Mouse (Mus musculus) small intestine, adult 2 months (tissue): ENCODE measurements around the gene Olfr558.

Source experiments
- CTCF ChIP-seq: fragments of 200-500 bp; IDR thresholded peaks from 2 replicates; pipeline ENCODE4 v1.5.1; 2012; ENCODE audit warnings: low read depth, mild to moderate bottlenecking, control low read depth, inconsistent platforms, low read length, moderate library complexity, mixed read lengths; ENCODE audit not compliant: insufficient replicate concordance, insufficient read length; ENCODE audit errors: extremely low read depth
- POLR2A ChIP-seq: fragments of 200-500 bp; IDR thresholded peaks from 2 replicates; pipeline ENCODE4 v1.6.1; 2012; ENCODE audit warnings: low read depth, mild to moderate bottlenecking, control low read depth, inconsistent platforms, low read length, moderate library complexity

DNA sequence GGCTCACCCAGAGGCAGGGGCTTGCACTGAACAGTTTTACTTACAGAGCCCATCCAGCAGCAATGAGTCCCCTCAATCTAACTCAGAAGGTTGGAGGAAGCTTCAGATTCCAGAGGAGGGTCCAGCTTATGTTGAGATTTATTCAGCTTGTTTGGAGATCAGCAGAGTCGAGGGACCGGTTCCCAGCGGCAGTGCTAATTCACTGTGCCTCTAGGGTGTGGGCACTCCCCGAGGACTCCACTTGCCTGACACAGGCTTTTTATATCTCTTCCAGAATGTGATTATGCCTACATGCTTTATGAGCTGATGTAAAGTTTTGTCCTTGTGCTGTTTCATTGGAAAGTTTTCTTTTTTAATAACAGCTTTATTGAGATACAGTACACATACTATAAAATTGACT is 57.3 kb downstream of the Olfr558 start, which contains the start of the genes Olfr560 and Olfr78:
- TF ChIP-seq POLR2A (no peak), CTCF (no peak)
